Mouse (Mus musculus): ENCODE measurements around the gene Srgn.

DNA sequence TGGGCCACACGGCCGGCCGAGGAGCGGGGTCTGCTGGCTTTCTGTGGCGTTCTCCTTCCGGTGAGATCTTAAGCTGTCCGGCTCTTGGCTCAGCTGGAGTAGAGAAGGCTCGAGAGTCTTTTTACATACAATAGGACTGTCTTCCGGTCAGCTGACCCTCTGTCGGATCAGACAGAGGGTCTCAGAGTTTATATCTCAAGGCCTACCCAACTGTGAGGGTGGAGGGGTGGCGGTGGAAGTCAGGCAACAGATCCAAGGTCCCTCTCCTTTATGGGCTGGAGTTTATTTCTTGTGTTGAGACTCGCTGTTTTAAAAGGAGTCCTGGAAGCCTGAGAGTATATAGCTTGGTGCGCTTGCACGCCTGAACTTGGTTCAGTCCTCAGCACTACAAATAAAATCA, at the start of gene Srgn:
- no peak for TF ChIP-seq CTCF (IDR thresholded peaks at IDR 0.05; ENCODE audit: low read depth, low read length)
- no peak for TF ChIP-seq POLR2A (IDR thresholded peaks at IDR 0.05; ENCODE audit: borderline replicate concordance, low read depth, low read length)
